Mouse (Mus musculus) liver, adult 2 months (tissue): ENCODE data around the gene Sytl2.

Experiments
- CTCF ChIP-seq: fragments of 200-500 bp; IDR thresholded peaks from 2 replicates; pipeline ENCODE4 v1.5.1; 2011; ENCODE audit warnings: low read depth, low read length, control low read depth
- POLR2A ChIP-seq: fragments of 200-500 bp; IDR thresholded peaks from 2 replicates; pipeline ENCODE4 v1.6.1; 2011; ENCODE audit warnings: low read length, control low read depth; ENCODE audit not compliant: insufficient read depth; ENCODE audit errors: extremely low read depth

GRCm38 (mm10) chr7:90301942-90302646 lies at the start of gene Sytl2:
- TF ChIP-seq CTCF (no peak), POLR2A (no peak)
